Mouse (Mus musculus) NIH3T3 (cell line): ENCODE measurements at regions not wholly inside any gene's neighbourhood (a gene's known extent, or its start where the extent isn't known, plus 50 kb on each side); places are given as distances from the start of the nearest gene placed in this dataset.

Experiments used
- DNase-seq: peaks from one replicate; pipeline ENCODE4 v3.0.0-alpha.2; 2012; ENCODE audit warnings: low read depth

DNA sequence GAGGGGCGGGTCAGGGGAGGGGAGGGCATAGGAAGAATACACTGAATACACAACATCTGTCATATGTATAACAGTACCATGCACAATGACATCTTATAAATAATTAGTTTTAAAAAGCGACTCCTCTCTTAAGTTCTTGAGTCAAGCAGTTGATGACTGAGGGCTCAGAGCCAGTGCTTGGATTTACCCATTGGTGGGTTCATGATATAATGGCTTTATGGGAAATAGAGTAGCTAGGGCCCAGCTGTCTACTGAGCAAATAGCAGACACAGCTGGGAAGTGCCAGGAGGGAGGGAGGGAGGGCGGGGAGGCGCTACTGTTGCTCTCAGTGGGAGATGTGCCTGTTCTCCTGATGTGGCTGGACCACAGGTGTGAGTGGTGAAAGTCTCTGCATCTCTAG lies 268.5 kb downstream of the Matn1 start:
- DNase-seq: no peak

DNA sequence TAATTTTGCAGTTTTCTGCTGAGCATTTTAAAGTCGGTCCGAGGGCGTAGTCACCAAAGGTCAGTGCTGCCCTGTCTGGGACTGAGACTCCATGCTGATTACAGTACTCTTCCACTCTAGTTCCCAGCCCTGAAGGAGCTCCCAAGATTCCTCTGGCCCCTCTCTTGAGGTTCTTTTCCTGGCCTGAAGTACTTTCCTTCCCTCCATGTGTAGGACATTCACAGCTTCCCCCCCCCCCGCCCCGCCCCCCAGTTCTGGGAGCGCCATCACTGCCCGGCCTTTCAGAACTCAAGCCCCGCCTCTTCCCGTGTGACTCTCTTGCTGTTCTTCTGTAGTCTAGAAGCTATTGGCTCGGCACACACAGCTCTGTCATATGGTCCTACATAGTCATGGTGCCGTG lies 271.5 kb downstream of the Matn1 start:
- no peak for DNase-seq

GRCm38 (mm10) chr4:131216361-131216760 lies 272.2 kb downstream of the Matn1 start:
- no peak for DNase-seq

GRCm38 (mm10) chr4:131217083-131217482 lies 272.9 kb downstream of the Matn1 start:
- no peak for DNase-seq

GRCm38 (mm10) chr4:131217571-131218155 lies 273.5 kb downstream of the Matn1 start:
- no peak for DNase-seq

GRCm38 (mm10) chr4:131220966-131221365 lies 276.8 kb downstream of the Matn1 start:
- no peak for DNase-seq

- no peak for DNase-seq
Measured at GRCm38 (mm10) chr4:131230361-131230760, 286.2 kb downstream of the Matn1 start.

DNA sequence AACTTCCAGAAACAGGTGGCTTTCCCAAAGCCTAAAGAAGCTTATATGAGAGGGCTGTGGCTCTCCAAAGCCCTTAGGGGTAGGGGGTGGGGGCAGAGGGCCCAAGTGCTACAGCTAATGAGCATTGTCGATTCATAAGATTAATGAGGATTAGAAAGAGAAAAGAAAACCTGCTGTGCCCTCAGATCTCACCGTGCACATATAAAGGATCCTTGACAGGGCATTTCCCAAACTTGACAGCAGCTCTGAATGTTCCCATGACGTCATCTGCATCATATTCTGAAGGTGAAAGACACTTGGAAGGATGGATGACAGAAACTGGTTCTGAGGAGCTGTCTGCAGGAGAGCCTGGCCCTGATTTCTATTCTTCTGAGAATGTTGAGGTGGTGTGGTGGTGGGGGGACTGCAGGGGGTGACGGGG lies 292.4 kb downstream of the Matn1 start:
- no peak for DNase-seq

DNA sequence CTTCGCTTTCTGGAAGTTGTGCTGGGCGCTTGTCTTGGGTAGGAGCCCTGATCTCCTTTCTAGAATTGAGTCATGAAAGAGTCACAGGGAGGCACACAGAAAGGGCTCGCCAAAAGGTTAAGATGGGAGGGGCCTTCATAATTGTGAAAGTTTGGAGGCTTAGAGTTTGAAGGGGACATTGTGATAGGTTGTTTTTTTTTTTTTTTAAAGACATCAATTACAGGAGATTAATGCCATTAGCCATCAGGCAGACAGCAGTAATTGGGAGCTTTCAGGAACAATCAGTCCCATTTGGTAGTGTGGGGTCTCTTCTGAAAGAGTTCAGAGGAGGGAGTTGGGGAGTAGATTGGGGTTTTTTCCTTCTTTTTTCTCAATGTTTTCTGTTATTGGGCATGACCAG lies 294.4 kb downstream of the Matn1 start:
- DNase-seq: no peak

GRCm38 (mm10) chr4:131239132-131239531 lies 294.9 kb downstream of the Matn1 start:
- DNase-seq: no peak

DNA sequence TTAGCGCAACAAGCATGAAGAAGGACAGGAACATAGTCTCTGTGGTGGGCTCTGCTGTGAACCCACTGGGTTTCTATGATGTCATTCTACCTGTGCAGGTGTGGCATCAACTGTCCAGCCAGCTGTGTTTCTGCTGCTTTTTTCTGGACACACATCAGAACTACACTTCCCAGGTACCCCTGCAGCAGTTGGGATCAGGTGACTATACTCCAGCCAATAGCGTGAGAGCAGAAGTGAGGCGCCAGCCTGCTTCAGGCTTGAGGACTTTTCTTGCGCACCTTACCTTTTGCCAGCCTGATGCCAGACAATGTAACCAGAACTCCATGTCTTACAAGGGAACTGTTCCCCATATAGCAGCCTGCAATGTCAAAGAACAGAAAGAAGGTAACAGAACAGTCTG lies 296.3 kb downstream of the Matn1 start:
- DNase-seq: no peak

- no peak for DNase-seq
Measured at GRCm38 (mm10) chr4:131242250-131242649, 298.1 kb downstream of the Matn1 start.

DNA sequence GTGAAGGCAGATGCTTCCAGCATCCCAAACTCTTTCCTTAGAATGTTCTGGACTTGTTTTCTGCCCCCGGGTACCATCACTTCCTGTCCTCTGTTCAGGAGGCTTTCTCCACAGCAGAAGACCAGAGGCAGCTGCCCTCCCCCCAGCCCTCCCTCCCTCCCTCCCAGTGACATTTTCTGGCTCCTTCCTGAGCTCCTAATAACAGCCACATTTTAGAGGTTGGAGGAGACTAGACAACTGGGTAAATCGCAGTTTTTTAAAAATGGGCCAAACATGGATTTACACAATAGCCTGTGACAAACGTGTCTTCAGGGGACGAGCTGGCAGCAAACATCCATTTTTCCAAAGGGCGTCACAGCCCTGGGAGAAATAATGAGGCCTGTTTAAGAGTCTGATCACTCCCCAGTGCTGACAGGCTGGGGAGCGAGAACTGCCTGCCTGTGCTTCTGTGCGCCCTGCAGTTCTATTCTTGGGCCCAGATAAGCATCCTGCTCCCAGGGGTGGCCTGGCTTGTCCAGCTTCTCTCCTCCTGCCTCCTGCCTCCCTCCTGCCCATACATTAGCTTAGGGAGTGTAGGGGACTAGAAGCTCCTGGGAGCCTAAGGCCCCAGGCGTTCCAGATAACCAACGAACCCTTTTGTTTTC lies 299.7 kb downstream of the Matn1 start:
- no peak for DNase-seq

DNA sequence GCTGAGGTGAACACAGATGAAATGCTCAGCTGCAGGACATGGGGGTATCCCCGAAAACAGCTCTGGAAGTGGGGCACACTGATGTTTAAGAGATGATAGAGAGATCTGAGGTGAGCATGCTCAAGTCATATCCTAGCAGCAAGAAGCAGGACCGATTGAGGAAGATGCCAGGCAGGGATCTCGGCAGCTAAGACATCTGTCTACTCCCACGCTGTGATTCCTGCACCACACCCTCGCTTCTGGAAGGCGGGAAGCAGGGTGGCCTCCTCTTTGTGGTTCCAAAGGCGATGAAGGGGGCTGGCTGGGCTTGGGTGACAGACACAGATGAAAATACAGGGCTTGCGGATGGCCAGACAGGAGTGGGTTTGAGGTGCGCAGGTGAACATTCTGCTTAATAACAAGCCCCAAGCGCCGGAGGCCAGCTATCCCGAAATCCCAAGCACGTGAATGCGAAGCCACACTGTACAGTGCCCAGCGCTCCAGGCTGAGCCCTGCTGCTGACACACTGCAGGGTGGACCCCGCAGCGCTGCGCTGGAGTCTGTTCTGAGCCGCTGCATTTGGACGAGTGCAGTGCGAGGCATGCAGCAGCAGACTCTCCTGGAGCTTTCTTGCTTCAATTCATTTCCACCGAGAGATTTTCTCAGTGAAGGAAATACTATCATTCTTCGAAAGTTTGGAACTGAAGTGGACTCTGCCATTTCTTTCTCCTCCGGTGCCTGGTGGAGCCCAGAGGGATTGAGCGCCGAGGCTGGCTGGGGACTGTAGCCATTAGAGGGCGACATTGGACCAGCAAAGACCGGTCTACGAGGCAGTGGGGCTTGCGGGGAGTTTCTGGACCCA lies 308.6 kb downstream of the Matn1 start:
- DNase-seq: peak; percentile 42

DNA sequence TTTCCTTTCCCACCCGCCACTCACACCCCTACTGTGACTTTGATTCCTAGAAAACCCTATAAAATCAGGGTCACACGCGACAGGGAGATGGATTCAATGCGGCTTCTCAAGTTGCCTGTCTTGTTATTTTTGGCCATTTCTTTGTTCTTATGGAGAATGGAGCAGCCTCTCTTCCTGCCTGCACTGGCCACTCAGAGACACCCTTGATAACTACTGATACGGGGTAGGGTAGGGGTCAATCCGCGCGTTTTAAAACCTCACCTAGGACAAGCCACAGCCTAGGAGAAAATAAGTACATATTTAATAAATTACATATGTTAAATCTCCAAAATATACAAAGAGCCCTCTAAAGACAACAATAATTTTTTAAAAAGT lies 309.2 kb downstream of the Matn1 start:
- no peak for DNase-seq

- no peak for DNase-seq
Measured at GRCm38 (mm10) chr4:131254243-131254642, 310.1 kb downstream of the Matn1 start.

- peak; percentile 12 for DNase-seq
Measured at GRCm38 (mm10) chr4:131254691-131255090, 310.5 kb downstream of the Matn1 start.

DNA sequence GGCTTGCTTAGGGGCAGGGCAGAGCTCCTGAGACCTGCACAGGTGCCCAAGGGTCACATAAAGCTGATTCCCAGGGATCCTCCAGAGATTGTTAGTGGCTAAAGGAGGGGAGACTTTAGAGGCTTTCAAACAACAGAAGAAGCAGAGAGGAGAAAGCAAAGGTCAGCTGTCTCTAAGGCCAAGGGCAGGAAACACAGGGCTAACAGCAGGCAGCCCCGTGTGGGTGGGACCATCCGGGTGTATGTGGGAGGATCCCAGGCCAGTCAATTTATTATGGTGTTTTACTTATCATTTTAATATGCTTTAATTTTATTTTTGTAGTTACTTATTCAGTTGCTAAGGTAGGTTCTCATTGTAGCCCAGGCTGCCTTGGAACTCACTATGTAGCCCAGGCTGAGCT lies 317.1 kb downstream of the Matn1 start:
- no peak for DNase-seq

DNA sequence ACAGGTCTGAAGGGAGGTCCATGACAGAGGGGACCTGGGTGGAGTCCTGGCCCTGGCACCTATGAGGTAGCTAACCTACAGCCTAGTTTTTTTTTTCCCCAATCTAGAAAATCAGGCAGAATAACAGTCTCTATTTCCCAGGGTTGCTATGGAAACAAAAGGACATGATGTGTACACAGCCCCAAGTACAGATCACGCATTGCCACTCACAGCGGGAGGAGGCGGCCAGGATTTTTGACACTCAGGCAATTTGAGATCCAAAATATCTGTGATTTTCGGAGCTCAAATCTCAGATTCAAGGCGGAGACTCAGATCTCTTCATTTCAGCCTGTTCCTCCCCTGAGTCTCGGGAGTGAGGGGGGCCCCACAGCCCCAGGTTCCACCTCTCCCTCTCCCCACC lies 318.7 kb downstream of the Matn1 start:
- no peak for DNase-seq

GRCm38 (mm10) chr4:131266764-131267163 lies 322.6 kb downstream of the Matn1 start:
- no peak for DNase-seq

- DNase-seq: peak; percentile 29
Measured at GRCm38 (mm10) chr4:131267760-131268159, 323.6 kb downstream of the Matn1 start.

DNA sequence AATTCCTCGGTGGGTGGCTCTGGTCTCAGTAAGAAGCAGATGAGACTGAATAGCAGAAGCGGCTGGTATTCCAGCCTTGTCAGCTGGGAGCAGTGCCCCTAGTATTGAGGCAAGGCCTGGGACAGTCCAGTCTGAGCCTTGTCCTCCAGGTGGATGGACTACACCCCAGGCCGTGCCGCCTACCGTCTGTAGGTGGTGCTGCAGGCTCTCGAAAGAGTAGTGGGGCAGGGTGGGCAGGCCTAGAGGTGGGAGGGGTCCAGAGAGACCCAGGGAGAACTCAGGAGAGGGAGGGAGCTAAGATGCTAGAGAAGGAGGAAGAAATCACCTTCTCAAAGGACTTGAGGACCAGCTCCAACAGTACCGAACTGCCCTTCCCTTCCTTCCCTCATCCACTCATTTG lies 326.0 kb downstream of the Matn1 start:
- no peak for DNase-seq

- DNase-seq: peak; percentile 6
Measured at GRCm38 (mm10) chr4:131272060-131272459, 327.9 kb downstream of the Matn1 start.
